Mouse (Mus musculus): Measurements from ENCODE around the gene Phyhipl.

DNA sequence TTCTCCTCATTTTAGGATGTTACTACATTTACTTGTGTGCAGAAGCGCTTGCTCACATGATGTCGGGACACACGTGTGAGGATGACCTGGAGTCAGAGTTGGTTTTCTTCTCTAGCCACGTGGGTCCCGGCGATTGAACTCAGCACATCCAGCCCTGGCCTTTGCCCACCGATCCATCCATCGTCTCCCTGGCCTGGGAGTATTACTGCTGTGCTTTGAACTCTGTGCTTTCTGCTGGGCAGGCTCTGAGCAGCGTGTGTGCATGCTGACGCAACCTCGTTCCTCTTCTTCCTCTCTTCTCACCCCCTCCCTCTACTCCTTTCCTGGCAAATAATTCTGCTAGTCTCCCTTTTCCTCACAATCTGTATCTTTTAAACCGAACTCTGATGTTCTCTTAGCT is 121.8 kb downstream of the Phyhipl start:
- TF ChIP-seq CTCF (IDR thresholded peaks at IDR 0.05; ENCODE audit: borderline replicate concordance, insufficient read depth, low read length) (no peak), POLR2A (IDR thresholded peaks at IDR 0.05; ENCODE audit: low read depth, low read length) (no peak)

All from embryonic fibroblast, embryonic 13.5 days (primary cell).